Mouse (Mus musculus) forebrain, embryonic 14.5 days (tissue): ENCODE measurements around the gene Hist1h1d. TPM values are rescaled to one million over a fixed set of nuclear protein-coding genes. Genes with fewer than 3 reads are reported as not detected.

Source experiments
- ATAC-seq: fragments of 200-750 bp; cut with Nextera tagmentation; 2 replicates; pipeline ENCODE4 v1.8.0; 2017; ENCODE audit warnings: mild to moderate bottlenecking, moderate library complexity
- DNase-seq: peaks from one replicate; pipeline ENCODE4 v3.0.0-alpha.2; 2015; ENCODE audit warnings: low spot score
- H3K27ac ChIP-seq: fragments of 300-500 bp; sonication (generic); 2 replicates; pipeline ENCODE4 v1.5.1; 2014; ENCODE audit warnings: low read depth, mild to moderate bottlenecking, control low read depth, low read length, moderate library complexity
- H3K27me3 ChIP-seq: fragments of 300-500 bp; sonication (generic); replicated peaks from 2 replicates; pipeline ENCODE4 v1.6.1; 2014; ENCODE audit warnings: low read length, control low read depth, mixed read lengths; ENCODE audit not compliant: control insufficient read depth, insufficient read depth
- H3K36me3 ChIP-seq: fragments of 300-500 bp; sonication (generic); 2 replicates; pipeline ENCODE4 v1.6.1; 2014; ENCODE audit warnings: low read length, control low read depth; ENCODE audit not compliant: control insufficient read depth, insufficient read depth
- H3K4me1 ChIP-seq: fragments of 300-500 bp; sonication (generic); 2 replicates; pipeline ENCODE4 v1.6.1; 2014; ENCODE audit warnings: antibody characterized with exemption, low read length, control low read depth; ENCODE audit not compliant: control insufficient read depth, insufficient read depth
- H3K4me2 ChIP-seq: fragments of 300-500 bp; sonication (generic); 2 replicates; pipeline ENCODE4 v1.6.1; 2014; ENCODE audit warnings: mild to moderate bottlenecking, control low read depth, low read length
- H3K4me3 ChIP-seq: fragments of 300-500 bp; sonication (generic); 2 replicates; pipeline ENCODE4 v1.5.1; 2014; ENCODE audit warnings: low read depth, low read length, control low read depth
- H3K9ac ChIP-seq: fragments of 300-500 bp; sonication (generic); 2 replicates; pipeline ENCODE4 v1.6.1; 2014; ENCODE audit warnings: mild to moderate bottlenecking, low read length, control low read depth, moderate library complexity
- H3K9me3 ChIP-seq: fragments of 300-500 bp; sonication (generic); replicated peaks from 2 replicates; pipeline ENCODE4 v1.6.1; 2016; ENCODE audit warnings: low read length, control low read depth, mixed read lengths; ENCODE audit not compliant: control insufficient read depth
- WGBS: fragments of 180-500 bp; shearing (Covaris S2); extraction: QIAGEN DNeasy Blood & Tissue Kit; methylation state at CpG from one replicate; pipeline ENCODE4 v1.1.7; 2014; 5-methylcytosine and 5-hydroxymethylcytosine counted together
- polyA plus RNA-seq: library from polyadenylated mRNA; unstranded; fragments of >200 nt; fragmentation: Nextera tagmentation; extraction: Ambion mirVana; gene quantifications from 2 replicates; pipeline ENCODE4 v1.2.1, GENCODE M21; 2014

Hist1h1d gene
- polyA plus RNA-seq, 1 experiment from 2014 or later = 0.52 TPM

DNA sequence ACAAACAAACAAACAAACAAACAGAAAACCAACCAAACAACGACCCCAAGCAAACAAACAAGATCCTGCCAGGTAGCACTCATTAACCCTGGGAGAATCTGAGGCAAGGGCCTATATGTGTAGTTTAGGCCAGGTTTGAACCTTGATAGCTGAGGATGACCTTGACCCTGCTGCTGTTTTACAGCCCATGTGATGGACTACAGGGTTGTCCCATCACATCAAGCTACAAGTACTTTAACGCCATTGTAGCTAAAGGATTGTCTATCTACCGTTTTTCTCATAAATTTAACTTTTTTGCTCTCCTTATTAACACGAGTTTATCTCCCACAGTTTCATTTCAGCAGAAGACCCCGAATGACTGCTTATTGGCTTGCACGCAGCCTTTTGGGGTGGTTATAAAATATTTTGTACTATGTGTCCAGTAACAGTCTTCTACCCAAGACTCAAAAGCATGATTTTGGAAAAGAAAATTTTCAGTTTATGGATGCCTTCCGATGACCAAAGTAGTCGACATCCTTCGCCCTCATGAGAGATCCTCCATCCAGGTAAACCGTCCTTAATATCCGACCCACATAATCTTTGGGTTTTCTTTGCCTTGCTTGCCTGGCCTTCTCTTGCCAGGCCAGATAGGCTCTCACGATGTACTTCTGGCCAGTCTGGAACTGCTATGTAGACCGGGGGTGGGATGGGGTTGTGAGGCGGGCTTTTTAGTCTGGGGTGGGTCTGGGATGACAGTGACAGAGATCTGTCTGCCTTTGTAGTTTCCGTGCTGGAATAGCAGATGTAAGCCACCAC lies 37.0 kb upstream of the Hist1h1d start:
- WGBS = 55% methylated on average over 15 of the region's 15 CpGs
- Histone ChIP-seq H3K4me1 (no peaks in the 10 kb centered on the region), H3K4me2 (peak overlapping the region; percentile 78), H3K27ac (no peak overlapping the region), H3K36me3 (no peaks in the 10 kb centered on the region), H3K27me3 (no peaks in the 10 kb centered on the region), H3K9ac (peak overlapping the region; percentile 46; the same call in 1 of the 2 replicates), H3K4me3 (peak overlapping the region; percentile 43), H3K9me3 (no peaks in the 10 kb centered on the region)
- DNase-seq (no peak), ATAC-seq (no peak)

DNA sequence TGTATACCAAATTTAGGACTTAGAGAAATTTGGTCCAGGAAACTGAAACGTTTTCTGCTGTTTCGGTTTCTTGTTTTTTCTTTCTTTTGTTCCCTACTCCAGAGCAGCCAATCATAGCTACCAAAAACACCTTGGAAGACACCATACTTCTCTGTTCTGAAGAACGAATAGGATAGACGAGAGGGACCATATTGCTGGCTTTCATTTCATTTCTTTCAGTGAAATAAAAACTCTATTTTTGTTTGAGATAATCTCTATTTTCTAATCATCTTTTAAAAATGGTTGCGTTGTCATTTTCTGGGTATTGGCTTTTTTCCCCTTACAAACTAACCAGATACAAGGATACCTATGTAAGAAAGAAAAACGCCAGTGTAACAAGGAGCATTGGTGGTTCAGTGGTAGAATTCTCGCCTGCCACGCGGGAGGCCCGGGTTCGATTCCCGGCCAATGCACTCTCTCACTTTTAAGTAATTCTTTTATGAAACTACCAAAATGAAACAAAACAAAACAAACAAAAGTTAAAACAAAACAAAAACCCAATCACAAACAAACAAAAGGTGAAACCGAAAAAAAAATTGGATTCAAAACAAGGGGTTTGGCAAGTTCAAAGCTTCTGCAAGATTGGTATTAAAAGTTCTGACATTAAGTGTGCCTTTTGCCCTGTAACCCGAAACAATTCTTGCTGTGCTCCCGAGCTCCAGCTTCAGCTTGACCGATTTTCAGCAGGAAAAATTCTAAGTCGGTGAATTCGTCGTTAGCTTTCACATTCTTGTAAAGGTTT lies 36.0 kb upstream of the Hist1h1d start:
- Histone ChIP-seq H3K4me1 (no peaks in the 10 kb centered on the region), H3K27me3 (no peaks in the 10 kb centered on the region), H3K9me3 (no peaks in the 10 kb centered on the region), H3K36me3 (no peaks in the 10 kb centered on the region), H3K4me3 (peak overlapping the region; percentile 43), H3K9ac (peak overlapping the region; percentile 49; the same call in 1 of the 2 replicates), H3K4me2 (peak overlapping the region; percentile 78), H3K27ac (no peak overlapping the region)
- DNase-seq (peak; percentile 89), ATAC-seq (peak; percentile 73)
- under 1% methylated on average over 19 of the region's 19 CpGs for WGBS

DNA sequence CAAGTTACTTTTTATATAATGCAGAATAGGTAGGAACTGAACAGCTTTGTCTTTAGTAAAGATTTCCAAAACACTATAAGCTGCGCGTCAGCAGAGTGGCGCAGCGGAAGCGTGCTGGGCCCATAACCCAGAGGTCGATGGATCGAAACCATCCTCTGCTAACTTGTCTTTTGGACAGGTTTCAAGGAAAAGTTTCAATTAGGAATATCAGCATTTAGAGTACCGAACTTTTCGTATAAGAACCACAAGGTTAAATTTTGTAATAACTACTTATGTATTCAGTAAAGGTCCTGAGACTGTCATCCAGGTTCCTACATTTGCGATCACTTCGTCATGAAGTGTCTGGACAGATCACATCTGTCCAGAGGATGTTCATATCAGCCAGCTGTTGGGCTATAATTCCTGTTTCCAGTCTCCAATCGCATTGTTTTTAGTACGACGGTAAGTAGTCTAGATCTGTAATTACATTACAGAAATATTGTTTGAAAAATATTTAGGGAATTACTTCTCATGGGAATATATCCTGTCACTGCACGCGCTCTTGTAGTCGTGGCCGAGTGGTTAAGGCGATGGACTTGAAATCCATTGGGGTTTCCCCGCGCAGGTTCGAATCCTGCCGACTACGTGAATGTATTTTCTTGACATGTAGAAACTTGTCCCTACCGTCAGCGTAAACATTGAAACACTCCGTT lies 35.3 kb upstream of the Hist1h1d start:
- Histone ChIP-seq H3K9me3 (no peaks in the 10 kb centered on the region), H3K27ac (no peak overlapping the region), H3K27me3 (no peaks in the 10 kb centered on the region), H3K4me2 (peak overlapping the region; percentile 78), H3K4me1 (no peaks in the 10 kb centered on the region), H3K4me3 (peak overlapping the region; percentile 43), H3K36me3 (no peaks in the 10 kb centered on the region), H3K9ac (peak overlapping the region; percentile 49; the same call in 1 of the 2 replicates)
- peak; percentile 91 for DNase-seq
- WGBS = under 1% methylated on average over 27 of the region's 27 CpGs
- peak; percentile 91 for ATAC-seq

DNA sequence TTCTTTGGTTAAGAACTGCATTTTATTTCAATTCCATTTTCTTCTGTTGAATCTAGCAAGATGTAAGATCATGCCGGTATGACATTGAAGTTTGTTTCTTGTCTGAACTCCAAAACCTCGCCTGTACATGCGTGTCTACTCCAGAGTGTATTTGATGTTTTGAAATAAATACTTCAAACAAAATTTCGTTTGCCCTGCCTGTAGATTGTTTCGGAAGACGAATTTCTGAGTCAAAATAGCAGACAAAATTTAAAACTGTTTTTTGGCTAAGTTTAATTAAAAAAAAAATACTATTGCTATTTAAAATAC lies 34.8 kb upstream of the Hist1h1d start:
- WGBS = under 1% methylated on average over 6 of the region's 6 CpGs
- DNase-seq (no peak), ATAC-seq (peak; percentile 4; the same call in 1 of the 2 replicates)
- H3K9me3 ChIP-seq = no peaks in the 10 kb centered on the region
- H3K9ac ChIP-seq = 0 out of 2 replicates have a peak overlapping the region, but pooled peaks have one; percentile 37
- H3K27ac ChIP-seq = no peak overlapping the region
- H3K4me2 ChIP-seq = peak overlapping the region; percentile 78
- H3K4me3 ChIP-seq = peak overlapping the region; percentile 43
- H3K36me3 ChIP-seq = no peaks in the 10 kb centered on the region
- H3K4me1 ChIP-seq = no peaks in the 10 kb centered on the region
- H3K27me3 ChIP-seq = no peaks in the 10 kb centered on the region

DNA sequence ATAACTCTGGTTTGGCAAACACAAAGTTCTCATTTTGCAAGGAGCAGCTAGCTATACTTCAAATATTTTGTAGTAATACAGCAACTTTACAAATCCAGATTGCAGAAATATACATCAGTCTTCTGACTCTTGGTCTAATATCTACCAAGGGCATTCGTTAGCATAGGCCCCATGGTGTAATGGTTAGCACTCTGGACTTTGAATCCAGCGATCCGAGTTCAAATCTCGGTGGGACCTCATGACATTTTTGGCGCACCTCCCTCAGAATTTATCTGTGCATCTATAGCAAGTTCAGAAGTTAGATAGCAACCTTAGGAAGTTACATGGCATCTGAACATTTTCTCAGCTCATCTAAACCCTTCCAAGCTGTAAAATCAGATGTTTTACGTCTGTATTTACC lies 34.2 kb upstream of the Hist1h1d start:
- H3K4me3 ChIP-seq = peak overlapping the region; percentile 43
- peak overlapping the region; percentile 32; the same call in 1 of the 2 replicates for H3K9ac ChIP-seq
- peak overlapping the region; percentile 78 for H3K4me2 ChIP-seq
- no peak overlapping the region for H3K27ac ChIP-seq
- no peaks in the 10 kb centered on the region for H3K9me3 ChIP-seq
- peak; percentile 33; the same call in 1 of the 2 replicates for ATAC-seq
- no peaks in the 10 kb centered on the region for H3K27me3 ChIP-seq
- DNase-seq = peak; percentile 85
- 0% methylated on average over 6 of the region's 6 CpGs for WGBS
- no peaks in the 10 kb centered on the region for H3K36me3 ChIP-seq
- no peaks in the 10 kb centered on the region for H3K4me1 ChIP-seq

DNA sequence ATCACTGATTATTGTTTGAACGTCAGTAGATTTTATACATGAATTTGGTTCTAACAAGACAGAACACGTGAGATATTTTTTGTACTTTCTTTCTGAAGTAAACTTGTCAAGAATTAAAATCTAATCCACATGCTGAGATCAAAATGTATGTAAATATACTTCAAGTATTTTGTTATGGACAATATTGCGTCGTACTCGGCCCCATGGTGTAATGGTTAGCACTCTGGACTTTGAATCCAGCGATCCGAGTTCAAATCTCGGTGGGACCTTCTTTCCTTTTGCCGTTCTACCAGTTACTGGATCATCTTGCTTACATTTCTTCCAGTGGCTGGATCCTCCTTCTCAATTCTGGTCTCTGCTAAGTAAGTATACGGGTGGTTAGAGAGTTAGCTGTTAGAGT lies 33.6 kb upstream of the Hist1h1d start:
- H3K27ac ChIP-seq = no peak overlapping the region
- peak overlapping the region; percentile 43 for H3K4me3 ChIP-seq
- H3K36me3 ChIP-seq = no peaks in the 10 kb centered on the region
- H3K9ac ChIP-seq = peak overlapping the region; percentile 32; the same call in 1 of the 2 replicates
- no peaks in the 10 kb centered on the region for H3K9me3 ChIP-seq
- WGBS = under 1% methylated on average over 10 of the region's 10 CpGs
- no peaks in the 10 kb centered on the region for H3K27me3 ChIP-seq
- peak overlapping the region; percentile 78 for H3K4me2 ChIP-seq
- no peaks in the 10 kb centered on the region for H3K4me1 ChIP-seq
- DNase-seq = peak; percentile 87
- ATAC-seq = peak; percentile 25; the same call in 1 of the 2 replicates

DNA sequence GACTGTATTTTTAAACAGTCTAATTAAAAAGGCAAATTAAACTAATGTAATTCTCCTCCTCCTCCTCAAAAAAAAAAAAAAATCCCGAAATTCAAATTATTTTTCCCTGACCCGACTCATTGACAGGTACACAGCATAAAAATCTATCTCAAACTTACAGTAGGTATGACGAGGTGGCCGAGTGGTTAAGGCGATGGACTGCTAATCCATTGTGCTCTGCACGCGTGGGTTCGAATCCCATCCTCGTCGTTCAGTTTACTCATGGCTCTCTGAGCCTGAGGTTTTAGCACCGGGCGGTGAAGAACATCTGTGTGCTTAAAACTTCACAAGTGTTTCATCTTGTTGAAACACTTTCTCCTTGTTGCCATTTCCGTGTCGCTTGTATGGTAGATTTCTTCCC lies 31.4 kb upstream of the Hist1h1d start:
- no peaks in the 10 kb centered on the region for H3K9me3 ChIP-seq
- ATAC-seq = no peak
- H3K4me1 ChIP-seq = no peaks in the 10 kb centered on the region
- peak overlapping the region; percentile 6; the same call in 1 of the 2 replicates for H3K4me2 ChIP-seq
- DNase-seq = peak; percentile 73
- under 1% methylated on average over 14 of the region's 14 CpGs for WGBS
- H3K9ac ChIP-seq = no peak overlapping the region
- no peak overlapping the region for H3K4me3 ChIP-seq
- H3K27ac ChIP-seq = no peak overlapping the region
- no peaks in the 10 kb centered on the region for H3K27me3 ChIP-seq
- H3K36me3 ChIP-seq = no peaks in the 10 kb centered on the region

DNA sequence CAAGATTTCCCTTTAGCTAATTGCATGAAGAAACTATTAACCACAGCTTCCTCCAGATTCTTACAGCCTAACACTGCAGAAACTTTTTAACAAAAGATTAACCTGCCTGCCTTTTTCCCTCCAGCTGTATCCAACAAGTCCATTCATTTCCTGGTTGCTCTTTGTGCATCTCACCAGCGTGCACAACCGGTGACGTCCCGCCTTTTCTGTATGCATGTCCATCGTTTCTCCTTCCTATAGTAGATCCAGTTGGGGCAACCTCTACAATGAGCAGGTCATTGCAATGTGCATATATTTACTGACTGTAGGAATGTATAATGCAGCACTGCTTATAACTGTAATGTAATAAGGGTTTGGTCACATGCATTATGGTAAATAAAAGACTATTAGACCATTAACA lies 29.1 kb upstream of the Hist1h1d start:
- no peaks in the 10 kb centered on the region for H3K27me3 ChIP-seq
- H3K4me3 ChIP-seq = no peak overlapping the region
- WGBS = 44% methylated on average over 5 of the region's 5 CpGs
- no peak overlapping the region for H3K9ac ChIP-seq
- DNase-seq (no peak), ATAC-seq (no peak)
- H3K36me3 ChIP-seq = no peaks in the 10 kb centered on the region
- no peak overlapping the region for H3K4me2 ChIP-seq
- H3K4me1 ChIP-seq = peaks cover under 1% of the 10 kb centered on the region
- H3K9me3 ChIP-seq = no peaks in the 10 kb centered on the region
- H3K27ac ChIP-seq = no peak overlapping the region
